Mouse (Mus musculus) kidney, postnatal 14 days (tissue): ENCODE data around the gene Trim6.
"Not testable (repeated sequence)": the region's sequence is repeated elsewhere in the genome, so short reads cannot be mapped to it uniquely, and the experiment has no call there.

ENCODE experiments used
- DNase-seq: peaks from one replicate; pipeline ENCODE4 v3.0.0; 2022; ENCODE audit warnings: mixed read lengths

Gene Trim6

DNA sequence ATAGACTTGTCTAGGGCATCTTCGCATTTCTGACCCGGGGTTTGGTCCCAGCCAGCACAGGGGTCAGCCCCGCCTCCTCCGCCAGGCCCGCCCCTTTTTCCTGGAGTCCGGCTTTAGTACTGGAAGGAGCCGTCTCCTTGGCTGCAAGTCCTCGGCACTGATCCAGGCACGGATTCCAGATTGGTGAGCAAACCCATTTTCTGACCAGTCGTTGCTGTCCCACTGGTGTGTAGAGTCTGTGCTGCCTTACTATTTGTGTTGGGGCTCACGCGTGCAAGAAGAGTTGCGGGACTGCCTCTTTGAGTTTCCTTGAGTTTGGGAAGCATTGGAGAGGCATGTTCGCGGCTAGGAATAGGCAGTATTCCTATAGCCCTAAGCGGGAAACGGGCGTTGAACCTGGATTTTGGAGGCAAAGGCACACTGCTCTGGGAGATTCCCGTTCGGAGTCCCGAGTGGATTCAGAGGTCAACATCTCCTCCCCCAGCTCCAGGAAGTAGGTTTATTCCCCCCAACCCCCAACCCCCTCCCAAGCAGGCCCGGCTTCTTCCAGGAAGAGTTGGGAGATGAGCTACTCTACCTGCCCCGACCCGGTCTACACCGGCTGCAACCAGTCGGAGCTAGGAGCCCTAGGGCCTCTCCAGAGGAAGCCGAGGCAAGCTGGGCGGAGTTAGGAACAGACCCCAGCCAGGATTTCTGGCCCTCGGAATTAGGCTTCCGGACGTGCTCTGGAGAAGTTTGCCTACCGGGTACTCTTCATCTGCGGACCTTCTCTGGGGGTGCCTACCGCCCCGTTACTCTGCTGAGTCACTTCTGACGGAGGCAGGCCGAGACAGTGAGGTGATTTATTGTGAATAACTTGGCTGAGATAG, at the start of gene Trim6:
Trim6 (plus strand) TSS at position 93 of the 869 bp plus-strand sequence.
- DNase-seq: peak; percentile 86

DNA sequence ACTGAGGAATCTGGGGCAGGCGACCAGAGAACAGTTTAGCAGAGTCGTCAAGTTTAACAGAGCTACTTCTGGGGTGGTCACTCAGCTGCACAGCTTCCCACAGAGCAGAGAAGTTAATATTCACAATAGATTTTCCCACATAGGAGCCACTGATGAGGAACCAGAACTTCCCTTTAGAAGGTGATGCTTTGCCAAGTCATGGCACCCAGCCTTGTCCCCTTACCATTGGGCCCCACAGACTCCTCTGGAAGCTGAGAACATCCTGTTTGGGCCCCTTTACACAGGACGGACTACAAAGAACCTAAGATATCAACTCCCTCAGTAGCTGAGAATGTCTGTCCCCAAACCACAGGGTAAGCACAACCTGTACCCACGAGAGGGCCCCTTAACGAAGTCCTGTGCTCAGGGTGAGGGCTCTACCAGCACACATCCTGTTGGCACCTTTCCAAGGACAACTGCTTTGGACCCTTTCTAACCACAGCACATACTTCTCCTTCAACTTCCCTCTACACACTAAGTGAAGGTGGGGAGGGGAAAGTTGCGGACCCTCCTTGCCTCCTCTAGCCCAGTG, 48.9 kb upstream of the Trim6 start:
- no peak for DNase-seq

DNA sequence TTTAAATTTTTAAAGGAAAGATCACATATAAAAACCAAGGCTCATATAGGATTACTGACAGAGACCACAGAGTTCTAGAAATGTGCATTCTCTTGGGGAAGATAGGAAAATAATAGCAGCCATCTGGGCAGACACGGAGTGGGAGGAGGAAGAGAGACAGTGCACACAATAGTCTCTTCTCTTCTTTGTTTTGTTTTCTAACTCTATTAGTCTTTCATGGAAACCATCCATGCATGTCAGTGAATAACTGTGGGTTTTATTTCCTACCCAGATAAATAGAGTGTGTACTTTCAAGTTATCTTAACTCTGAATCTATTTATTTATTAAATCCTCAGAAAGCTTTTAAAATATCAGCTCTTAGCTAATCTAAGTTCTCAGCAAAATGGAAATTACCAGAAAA, 43.5 kb upstream of the Trim6 start:
- no peak for DNase-seq

DNA sequence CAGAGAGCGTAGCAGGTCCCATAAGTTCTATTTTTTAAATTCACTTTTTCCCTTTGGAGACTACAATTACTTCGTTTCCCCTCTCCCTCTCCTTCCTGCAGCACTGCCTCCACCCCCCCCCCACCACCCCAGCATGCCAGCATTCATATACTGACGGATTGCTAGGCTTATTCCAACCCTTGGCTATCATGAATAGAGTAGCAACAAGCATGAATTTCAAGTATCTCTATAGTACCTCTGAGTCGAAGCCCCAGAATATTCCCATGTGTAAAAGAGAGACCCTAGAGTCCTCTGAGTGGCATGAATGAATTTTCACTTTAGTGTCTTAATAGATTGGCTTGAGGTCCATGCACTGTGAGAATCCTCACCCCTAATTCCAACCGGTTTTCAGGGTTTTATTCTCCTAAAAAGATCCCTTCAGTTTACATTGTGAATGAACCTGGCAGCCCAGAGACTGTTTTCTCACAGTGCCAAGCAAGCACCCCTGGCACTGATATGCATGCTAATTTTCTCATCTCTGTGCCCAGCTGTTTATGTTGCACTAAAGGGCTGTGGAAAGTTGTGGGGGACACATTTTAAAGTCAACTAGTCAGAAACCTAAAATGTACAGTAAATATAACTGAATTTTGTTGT, 40.1 kb upstream of the Trim6 start:
- no peak for DNase-seq

DNA sequence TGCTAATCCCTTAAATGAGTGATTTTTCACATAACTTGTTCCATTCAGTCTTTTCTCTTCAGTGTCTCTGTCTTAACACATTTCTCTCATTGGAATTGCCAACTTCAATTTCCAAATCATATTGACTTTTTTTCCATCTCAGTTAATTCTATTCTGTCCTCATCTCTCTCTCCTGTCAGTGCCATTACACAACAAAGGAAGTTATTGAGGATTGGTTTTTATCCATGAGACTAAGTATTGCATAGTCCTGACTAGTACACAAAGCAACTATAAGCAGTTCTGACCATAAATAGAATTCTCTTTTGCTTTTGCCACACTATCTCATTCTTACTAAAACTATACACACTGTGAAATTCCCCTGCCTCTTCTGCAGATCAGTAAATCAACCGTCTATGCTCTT, 39.5 kb upstream of the Trim6 start:
- no peak for DNase-seq

DNA sequence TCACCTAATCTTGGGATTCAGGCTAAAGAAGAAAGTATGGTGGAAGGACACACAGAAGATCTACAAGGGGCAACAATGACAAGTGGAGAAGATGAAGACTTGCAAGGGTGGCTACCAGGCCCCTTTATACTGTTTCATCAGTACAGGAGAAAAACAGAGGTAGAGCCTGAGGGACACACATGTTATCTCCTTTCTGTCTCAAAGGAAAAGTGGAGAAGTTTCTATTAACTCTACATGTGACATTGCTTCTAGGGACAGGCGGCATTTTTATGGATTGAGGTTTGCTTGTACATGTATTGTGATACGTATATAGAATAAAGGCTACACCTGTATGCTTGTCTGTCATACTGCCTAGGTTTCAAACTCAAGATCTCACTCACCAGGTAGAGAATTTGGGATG, 35.3 kb upstream of the Trim6 start, which contains the start of gene Olfr648:
Olfr648 (minus strand) TSS at position 101 of the 400 bp plus-strand sequence.
- DNase-seq: no peak

DNA sequence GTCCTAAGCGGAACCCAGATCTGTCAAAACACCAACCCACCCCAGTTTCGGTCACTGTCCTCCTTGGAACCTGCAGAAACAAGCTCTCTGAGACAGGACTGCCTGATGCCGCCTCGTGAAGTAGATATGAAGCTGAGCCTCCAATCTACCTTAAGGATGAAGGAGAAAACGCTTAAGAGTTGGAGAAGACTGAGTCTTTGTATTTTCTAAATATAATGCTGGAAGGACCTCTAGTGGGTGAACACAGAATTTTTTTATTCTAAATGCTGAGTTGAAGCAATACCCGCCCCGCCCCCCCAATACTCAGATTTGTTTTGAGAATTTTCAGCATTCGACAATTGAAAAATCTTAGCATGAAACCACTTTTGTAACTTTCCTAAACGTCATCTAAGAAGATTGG, 27.3 kb upstream of the Trim6 start:
- no peak for DNase-seq

DNA sequence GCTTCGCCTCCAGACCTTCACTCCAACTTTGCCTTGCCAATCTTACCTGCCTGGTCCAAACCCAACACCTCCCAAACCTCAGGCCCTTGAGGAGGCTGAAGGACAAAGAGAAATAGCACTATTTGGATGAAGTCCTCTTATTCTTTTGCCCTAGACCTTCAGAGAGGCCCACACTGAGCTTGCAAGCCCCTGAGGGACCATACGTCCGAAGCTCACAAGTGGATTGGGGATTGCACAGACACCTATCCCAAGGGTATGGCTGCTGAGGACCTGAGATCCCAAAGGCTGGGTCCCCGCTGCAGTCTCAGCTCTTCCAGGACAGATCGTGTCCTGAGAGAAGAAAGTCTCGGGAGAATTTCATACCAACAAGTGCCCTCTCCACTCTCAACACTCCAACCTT, 22.7 kb upstream of the Trim6 start, which contains the start of gene Olfr649:
Olfr649 (minus strand) TSS at position 101 of the 400 bp plus-strand sequence.
- no peak for DNase-seq

DNA sequence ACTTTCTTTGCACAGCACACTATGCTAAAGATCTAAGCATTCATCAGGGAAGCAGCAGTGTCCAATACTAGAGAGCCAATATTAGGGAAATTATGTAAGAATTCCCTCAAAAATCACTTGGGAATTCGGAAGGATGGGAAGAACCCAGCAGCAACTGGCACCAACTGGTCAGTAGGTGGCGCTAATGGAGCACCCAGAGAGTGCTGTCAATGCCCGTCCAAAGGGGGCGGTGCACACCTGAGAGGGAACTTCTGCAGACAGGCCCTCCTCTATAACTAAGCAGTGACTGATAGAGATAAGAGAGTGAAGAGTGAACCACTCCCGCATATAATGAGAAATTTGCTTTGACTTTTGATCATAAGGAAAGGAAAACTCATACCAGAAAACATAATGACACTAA, 18.8 kb upstream of the Trim6 start:
- DNase-seq: peak; percentile 80

DNA sequence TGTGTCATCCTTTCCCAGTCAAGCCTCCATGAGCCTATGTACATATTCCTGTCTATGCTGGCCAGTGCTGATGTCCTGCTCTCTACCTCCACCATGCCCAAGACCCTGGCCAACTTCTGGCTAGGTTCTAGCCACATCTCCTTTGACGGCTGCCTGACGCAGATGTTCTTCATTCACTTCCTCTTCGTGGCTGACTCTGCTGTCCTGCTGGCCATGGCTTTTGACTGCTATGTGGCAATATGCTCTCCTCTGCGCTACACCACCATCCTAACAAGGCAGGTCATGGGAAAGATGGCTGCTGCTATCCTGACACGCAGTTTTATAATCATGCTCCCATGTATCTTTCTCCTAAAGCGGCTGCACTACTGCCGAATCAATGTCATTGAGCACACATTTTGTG, 12.4 kb upstream of the Trim6 start:
- no peak for DNase-seq

DNA sequence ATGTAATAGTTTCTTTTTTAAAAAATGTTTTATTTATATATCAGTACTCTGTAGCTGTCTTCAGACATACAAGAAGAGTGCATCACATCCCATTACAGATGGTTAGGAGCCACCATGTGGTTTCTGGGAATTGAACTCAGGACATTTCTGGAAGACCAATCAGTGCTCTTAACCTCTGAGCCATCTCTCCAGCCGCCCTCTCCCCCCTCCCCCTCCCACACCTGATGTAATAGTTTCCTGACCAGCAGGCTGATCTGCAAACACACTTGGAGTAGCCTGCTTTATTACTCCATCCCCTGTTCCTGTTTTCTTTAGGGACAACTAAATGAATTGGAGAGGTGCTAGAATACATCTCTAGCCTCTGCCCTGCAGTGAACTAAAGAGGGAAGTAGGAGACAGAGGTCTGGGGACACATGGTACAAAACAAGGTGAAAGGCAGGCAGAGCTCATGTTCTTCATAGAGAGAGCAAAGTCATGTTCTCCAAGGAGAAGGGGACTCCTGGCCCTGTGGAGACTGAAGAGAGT, 2.5 kb upstream of the Trim6 start:
- DNase-seq: no peak

DNA sequence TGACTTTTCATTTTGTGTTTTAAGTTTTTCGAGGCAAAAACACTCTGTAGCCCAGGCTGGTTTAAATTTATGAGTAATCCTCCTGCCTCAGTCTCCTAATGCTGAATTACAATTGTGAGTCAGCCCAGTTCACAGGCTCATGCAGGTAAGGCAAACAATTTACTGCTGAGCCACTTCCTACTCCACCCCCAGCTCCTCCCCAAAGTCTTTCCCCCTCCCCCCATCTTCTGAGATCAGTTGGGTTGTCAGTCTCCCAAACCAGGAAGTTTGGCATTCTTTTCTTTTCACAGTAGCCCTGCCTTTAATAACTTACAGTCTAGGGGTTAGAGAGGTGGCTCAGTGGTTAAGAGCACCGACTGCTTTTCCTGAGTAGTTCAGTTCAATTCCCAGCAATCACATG, 712 bp upstream of the Trim6 start:
- no peak for DNase-seq

DNA sequence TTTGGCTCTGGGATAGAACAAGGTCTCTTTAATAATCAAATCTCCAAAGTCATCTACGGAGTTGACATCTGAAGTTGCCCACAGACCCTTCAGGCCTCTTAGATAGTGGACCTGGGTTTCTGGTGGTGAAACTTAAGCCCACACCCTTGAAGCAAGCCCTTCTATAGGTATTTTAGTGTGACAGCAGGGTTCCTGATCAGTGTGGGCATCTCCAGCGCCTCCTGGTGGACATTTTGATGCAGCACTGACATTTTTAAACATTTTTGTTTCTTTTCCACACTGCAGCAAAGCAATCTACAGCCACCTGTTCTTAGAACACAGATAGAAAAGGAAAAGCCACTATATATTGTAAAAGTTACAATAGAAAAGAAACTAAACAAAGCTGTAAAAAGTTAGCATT, 12.6 kb downstream of the Trim6 start:
- peak; percentile 19 for DNase-seq

DNA sequence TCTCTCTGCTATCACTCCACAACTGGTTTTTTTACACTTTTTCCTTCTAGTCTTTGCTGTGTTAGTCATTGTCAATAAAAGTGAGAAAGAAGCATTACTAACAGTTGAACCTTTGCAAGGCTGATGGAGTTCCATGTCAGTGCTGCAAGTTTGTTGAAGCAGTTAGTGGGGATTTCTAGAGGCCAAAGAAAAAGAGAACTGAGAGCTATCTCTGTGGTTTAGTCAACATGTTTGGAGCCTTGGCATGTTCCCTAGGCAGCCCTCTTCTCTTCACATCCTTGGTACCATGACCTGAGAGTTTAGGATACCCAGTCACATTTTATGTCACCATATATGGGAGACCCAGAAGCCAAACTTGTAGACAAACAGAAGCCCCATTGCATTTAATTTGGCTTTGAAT, 22.3 kb downstream of the Trim6 start:
- no peak for DNase-seq

DNA sequence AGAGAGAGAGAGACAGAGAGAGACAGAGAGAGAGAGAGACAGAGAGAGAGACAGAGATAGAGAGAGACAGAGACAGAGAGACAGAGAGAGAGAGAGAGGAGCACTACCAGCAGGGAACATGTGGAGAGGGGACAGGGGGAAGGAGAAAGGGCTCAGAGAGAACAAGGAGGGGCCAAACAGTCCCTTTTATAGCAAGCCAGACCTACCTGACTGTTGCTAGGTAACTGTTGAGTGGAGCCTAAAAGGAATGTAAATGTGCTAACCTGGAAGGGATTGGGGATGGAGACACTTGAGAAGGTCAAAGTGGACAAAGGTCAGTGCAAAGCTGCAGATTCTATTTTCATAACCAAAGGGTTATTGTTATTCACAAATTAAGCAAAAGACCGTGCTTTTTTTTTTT, 25.0 kb downstream of the Trim6 start:
- DNase-seq: no peak

DNA sequence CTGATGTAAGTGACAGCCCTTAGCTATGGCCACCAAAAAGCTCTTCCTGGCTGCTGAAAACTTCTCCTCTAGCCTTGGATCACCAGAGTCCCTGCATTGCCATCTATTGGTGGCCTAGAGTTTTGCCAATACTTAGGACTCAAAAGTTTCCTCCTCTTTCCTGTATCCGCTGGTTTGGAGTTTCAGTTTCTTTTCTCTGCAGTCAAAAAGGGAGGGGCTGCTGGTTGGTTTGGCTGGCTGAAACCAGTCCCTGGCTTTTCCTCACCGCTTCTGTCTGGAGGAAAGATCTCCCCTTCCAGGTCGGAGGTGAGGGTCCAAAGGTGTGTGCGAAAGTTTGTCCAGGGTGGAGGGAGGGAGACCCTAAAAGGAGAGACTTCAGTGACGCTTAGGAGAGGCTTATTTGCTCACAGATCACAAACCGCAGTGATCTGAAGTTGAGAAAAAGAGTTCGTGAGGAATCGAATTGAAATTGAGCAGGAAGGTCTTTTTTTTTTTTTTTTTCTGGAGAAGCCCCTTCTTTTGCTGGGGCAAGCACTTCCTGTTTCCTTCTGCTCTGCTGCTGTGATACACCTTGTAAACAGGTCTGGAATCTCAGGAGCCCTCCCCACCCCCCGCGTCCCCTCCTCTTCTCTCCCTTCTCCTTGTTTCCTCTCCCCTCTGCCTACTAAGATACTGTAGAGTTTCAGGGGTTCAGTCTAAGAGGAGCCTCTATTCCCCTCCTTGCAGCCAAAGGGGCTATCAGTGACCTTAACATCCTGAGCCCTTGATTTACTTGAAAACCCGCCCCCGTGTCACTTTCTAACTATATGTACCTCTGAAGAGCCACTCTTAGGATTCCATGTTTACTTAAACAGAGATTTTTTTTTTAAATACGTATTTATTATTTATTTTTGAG, 25.9 kb downstream of the Trim6 start, which contains the start of gene Trim34a:
Trim34a (plus strand) TSS at position 171 of the 895 bp plus-strand sequence.
- peak; percentile 74 for DNase-seq

DNA sequence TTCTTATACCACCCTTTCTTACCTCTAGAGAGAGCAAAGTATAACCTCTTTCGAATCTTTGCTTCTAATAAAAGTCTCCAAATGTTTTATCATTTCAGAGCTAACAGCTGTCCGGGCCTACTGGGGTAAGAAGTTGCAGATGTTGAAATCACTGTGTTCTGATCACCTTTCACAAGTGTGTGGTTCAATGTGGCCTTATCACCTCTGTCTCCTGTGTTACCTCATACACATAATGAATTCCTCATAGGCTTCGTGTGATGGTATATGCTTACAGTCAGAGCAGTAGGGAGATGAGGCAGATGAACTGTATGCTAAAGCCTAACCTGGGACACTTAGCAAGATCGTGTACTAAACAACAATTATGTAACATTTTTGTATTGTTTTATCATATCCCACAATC, 41.8 kb downstream of the Trim6 start:
- not testable (repeated sequence) for DNase-seq

DNA sequence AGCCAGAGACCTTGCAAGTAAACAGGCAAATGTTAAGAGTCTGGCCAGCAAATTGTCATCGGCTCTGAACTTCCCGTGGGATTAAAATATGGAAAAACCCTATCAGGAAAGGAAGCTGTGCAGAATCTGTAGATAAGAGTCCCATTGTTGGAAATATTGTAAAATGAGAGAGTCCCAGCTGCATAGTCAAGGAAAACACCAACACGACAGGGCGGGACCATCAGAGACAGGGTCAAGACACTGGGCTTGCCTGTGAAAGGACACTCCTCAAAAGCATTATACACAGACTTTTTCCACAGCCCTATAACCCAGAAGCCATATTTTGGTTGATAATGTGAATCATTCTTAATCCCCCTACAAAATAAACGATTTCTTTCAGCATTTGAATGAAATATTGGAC, 46.7 kb downstream of the Trim6 start:
- DNase-seq: not testable (repeated sequence)

DNA sequence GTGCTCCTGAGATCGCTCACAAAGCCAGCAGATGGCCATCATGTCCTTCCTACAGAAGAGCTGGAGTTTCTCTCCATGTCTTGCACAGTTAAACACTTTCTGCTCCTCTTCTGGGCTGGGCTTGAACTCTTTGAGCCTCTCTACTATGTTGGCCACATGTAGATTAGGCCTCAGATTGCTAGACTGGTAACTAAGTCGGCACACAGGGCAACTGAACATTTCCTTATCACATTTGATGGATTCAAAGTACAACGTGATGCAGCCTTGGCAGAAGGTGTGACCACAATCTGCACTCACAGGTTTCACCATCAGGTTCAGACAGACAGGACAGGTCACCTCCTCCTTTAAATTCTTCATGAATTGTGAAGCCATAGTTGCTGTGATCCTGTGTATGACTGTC, 60.8 kb downstream of the Trim6 start:
- DNase-seq: not testable (repeated sequence)
